Comparison of ENCODE assay signal across 8 mouse cellular contexts in the genomic region with DNA sequence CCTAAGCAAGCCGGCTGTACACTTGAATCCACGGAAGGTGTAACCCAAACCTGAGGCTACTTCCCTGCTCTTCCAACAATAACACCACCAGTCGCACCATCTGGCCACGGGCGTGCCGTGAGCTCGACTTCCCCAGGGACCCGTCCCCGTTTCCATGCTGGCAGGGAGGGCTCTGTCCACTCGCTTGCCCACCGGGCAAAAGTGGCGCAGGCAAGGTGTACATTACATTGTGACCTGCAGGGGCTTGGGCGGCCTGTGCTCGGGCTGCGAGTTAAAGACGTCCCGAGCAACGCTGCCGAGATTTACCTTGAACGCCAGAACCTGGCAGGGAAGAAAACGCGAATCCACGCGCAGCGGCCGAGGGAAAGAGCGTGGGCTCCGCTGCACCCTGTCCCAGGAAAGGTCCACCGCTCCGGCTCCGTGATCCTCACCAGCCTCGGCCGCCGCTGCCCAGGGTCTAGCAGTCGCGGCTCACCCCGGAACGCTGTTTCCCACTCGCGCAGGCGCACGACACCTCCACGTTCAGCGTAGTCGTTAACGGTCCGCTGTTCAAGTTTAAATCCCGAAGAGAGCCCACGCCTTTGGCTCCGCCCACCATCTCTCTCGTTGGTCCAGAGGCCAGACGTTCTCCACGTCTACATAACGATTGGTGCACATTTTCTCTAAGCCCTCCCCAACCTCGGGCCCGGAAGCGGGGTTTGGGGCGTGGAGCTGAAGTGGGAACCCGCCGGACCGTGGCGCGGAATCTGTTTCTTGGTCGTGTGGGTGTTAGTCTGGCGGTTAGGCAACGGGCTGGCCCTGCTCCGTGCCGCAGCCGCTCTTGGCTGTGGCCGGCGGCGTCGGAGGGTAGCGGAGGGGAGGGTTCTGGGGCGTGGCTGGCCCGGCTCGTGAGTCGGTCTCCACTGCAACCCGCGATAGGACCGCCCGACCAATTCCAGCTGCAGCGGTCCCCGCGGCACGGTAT. TPM values are rescaled to one million over a fixed set of nuclear protein-coding genes. Genes with fewer than 3 reads are reported as not detected.
DNase-seq lines count a peak whose midpoint lies in the region; ATAC-seq lines count a peak whose summit lies in the region.

Gene Pate2 (plus strand): TSS at position 714 of the 964 bp plus-strand sequence.
Gene Hyls1 (minus strand): TSS at position 828 of the 964 bp plus-strand sequence.

- peak; percentile 99 for ATAC-seq in forebrain, embryonic 14.5 days
- ATAC-seq in neural tube, embryonic 15.5 days (ENCODE audit: low FRiP score) = peak; percentile 98

- peak within 1 kb of the TSS; percentile 54 for H3K4me3 ChIP-seq in forebrain, embryonic 14.5 days (ENCODE audit: low read depth, low read length)
- H3K4me3 ChIP-seq in neural tube, embryonic 15.5 days (replicated peaks) = peak within 1 kb of the TSS; percentile 78

- H3K9ac ChIP-seq in forebrain, embryonic 14.5 days (ENCODE audit: low read length) = peak within 1 kb of the TSS; percentile 85
- peak within 1 kb of the TSS; percentile 65 for H3K9ac ChIP-seq in neural tube, embryonic 15.5 days (replicated peaks)

- under 1% methylated on average over 86 of the region's 86 CpGs for WGBS in forebrain, embryonic 14.5 days
- under 1% methylated on average over 85 of the region's 86 CpGs for WGBS in neural tube, embryonic 15.5 days

- peaks cover 3% of the 10 kb centered on the region; the same call in 1 of the 2 replicates for H3K4me1 ChIP-seq in forebrain, embryonic 14.5 days (ENCODE audit: control insufficient read depth, insufficient read depth, low read length)
- peaks cover 23% of the 10 kb centered on the region for H3K4me1 ChIP-seq in neural tube, embryonic 15.5 days

- H3K4me2 ChIP-seq in forebrain, embryonic 14.5 days (ENCODE audit: low read length) = peak within 1 kb of the TSS; percentile 54
- H3K4me2 ChIP-seq in neural tube, embryonic 15.5 days = peak within 1 kb of the TSS; percentile 64

- H3K27ac ChIP-seq in forebrain, embryonic 14.5 days (ENCODE audit: low read depth, low read length) = peak within 1 kb of the TSS; percentile 89
- H3K27ac ChIP-seq in neural tube, embryonic 15.5 days (replicated peaks) = peak within 1 kb of the TSS; percentile 88

- H3K9me3 ChIP-seq in forebrain, embryonic 14.5 days (replicated peaks; ENCODE audit: control insufficient read depth, low read length) = no peaks in the 10 kb centered on the region
- no peaks in the 10 kb centered on the region for H3K9me3 ChIP-seq in neural tube, embryonic 15.5 days (replicated peaks)

- intact Hi-C loops in heart, postnatal 14 days (cut with DNase I) = no loop called here

- H3K36me3 ChIP-seq in forebrain, embryonic 14.5 days (ENCODE audit: control insufficient read depth, insufficient read depth, low read length) = peaks cover 31% of the 10 kb centered on the region
- H3K36me3 ChIP-seq in neural tube, embryonic 15.5 days = peaks cover 19% of the 10 kb centered on the region

- peak; percentile 98 for DNase-seq in ES-CJ7 (ENCODE audit: low read depth, low spot score)
- DNase-seq in cerebellum, adult 11 months = peak; percentile 91
- DNase-seq in forebrain, embryonic 14.5 days (ENCODE audit: low spot score) = peak; percentile 99
- peak; percentile 92 for DNase-seq in heart, postnatal 14 days
- DNase-seq in layer of hippocampus, adult 11-12 months (ENCODE audit: low spot score) = peak; percentile 93
- peak; percentile 96 to 97 for DNase-seq in lung, adult 18-20 months
- peak; percentile 96 for DNase-seq in testis, postnatal 14 days (ENCODE audit: low spot score)

- 0 out of 2 replicates have a peak, but pooled peaks cover 4% of the 10 kb centered on the region for H3K27me3 ChIP-seq in forebrain, embryonic 14.5 days (replicated peaks; ENCODE audit: control insufficient read depth, insufficient read depth, low read length)
- H3K27me3 ChIP-seq in neural tube, embryonic 15.5 days (replicated peaks) = peaks cover 4% of the 10 kb centered on the region; the same call in 1 of the 2 replicates

RNA-seq across cellular contexts. Expression of gene Pate2, which starts in this region (rescaled TPM):
- 0.51 and 0.77 TPM in 2 replicates for polyA plus RNA-seq in forebrain, embryonic 14.5 days (2014; fragmentation: Nextera tagmentation; extraction: Ambion mirVana)
- not detected for total RNA-seq in heart, postnatal 14 days (2021)
- 0.89 and 0.97 TPM in 2 replicates for polyA plus RNA-seq in neural tube, embryonic 15.5 days (2015; fragmentation: Nextera tagmentation; extraction: Ambion mirVana)

RNA-seq across cellular contexts. Expression of gene Hyls1, which starts in this region (rescaled TPM):
- polyA plus RNA-seq in forebrain, embryonic 14.5 days (2014; fragmentation: Nextera tagmentation; extraction: Ambion mirVana) = 26.1 and 29.2 TPM in 2 replicates
- total RNA-seq in heart, postnatal 14 days (2021) = 1 to 10 TPM; 2.8 to 3.0 TPM
- polyA plus RNA-seq in neural tube, embryonic 15.5 days (2015; fragmentation: Nextera tagmentation; extraction: Ambion mirVana) = 15.0 and 15.7 TPM in 2 replicates

Comparison
In these comparisons a context has a peak if more than half of its experiments do, and no peak if none do; other contexts are left out.
1. Peak in every context shown above with its lines: DNase-seq, ATAC-seq, H3K4me3 ChIP-seq and H3K27ac ChIP-seq.